Mouse (Mus musculus) embryonic facial prominence, embryonic 12.5 days (tissue): ENCODE results near the gene Dock4. TPM values are rescaled to one million over a fixed set of nuclear protein-coding genes. Genes with fewer than 3 reads are reported as not detected.
A peak's percentile ranks its signal among the peaks of the same experiment; 100 is the strongest.

Experiments
- ATAC-seq: fragments of 200-750 bp; cut with Nextera tagmentation; 2 replicates; pipeline ENCODE4 v1.8.0; 2017; ENCODE audit not compliant: insufficient number of reproducible peaks, insufficient read depth, low FRiP score, low TSS enrichment
- H3K27ac ChIP-seq: fragments of 300-500 bp; sonication (generic); 2 replicates; pipeline ENCODE4 v1.5.1; 2016; ENCODE audit warnings: mild to moderate bottlenecking
- H3K27me3 ChIP-seq: fragments of 300-500 bp; sonication (generic); 2 replicates; pipeline ENCODE4 v1.6.1; 2016; ENCODE audit warnings: mild to moderate bottlenecking, moderate library complexity
- H3K36me3 ChIP-seq: fragments of 300-500 bp; sonication (generic); 2 replicates; pipeline ENCODE4 v1.6.1; 2016; ENCODE audit warnings: mild to moderate bottlenecking
- H3K4me1 ChIP-seq: fragments of 300-500 bp; sonication (generic); 2 replicates; pipeline ENCODE4 v1.6.1; 2016
- H3K4me2 ChIP-seq: fragments of 300-500 bp; sonication (generic); replicated peaks from 2 replicates; pipeline ENCODE4 v1.6.1; 2016; ENCODE audit warnings: mild to moderate bottlenecking, moderate library complexity
- H3K4me3 ChIP-seq: fragments of 300-500 bp; sonication (generic); 2 replicates; pipeline ENCODE4 v1.5.1; 2016; ENCODE audit warnings: mild to moderate bottlenecking
- H3K9ac ChIP-seq: fragments of 300-500 bp; sonication (generic); 2 replicates; pipeline ENCODE4 v1.6.1; 2016; ENCODE audit warnings: mild to moderate bottlenecking, moderate library complexity
- H3K9me3 ChIP-seq: fragments of 300-500 bp; sonication (generic); 2 replicates; pipeline ENCODE4 v1.6.1; 2016; ENCODE audit warnings: mild to moderate bottlenecking, moderate library complexity
- WGBS: fragments of 180-500 bp; shearing (Covaris S2); methylation state at CpG from one replicate; pipeline ENCODE4 v1.1.7; 2016; 5-methylcytosine and 5-hydroxymethylcytosine counted together
- polyA plus RNA-seq: library from polyadenylated mRNA; unstranded; fragments of >200 nt; fragmentation: Nextera tagmentation; extraction: Ambion mirVana; gene quantifications from 2 replicates; pipeline ENCODE4 v1.2.1, GENCODE M21; 2016

The Dock4 gene
- polyA plus RNA-seq, 1 experiment from 2014 or later, result 24.5 TPM

- no peaks in the 10 kb centered on the region for H3K9me3 ChIP-seq
- no peak for ATAC-seq
- no peaks in the 10 kb centered on the region for H3K27me3 ChIP-seq
- no peak overlapping the region for H3K9ac ChIP-seq
- peaks cover 24% of the 10 kb centered on the region for H3K4me1 ChIP-seq
- WGBS, result 75% methylated on average over 7 of the region's 7 CpGs
- H3K27ac ChIP-seq, result no peak overlapping the region
- H3K4me3 ChIP-seq, result no peak overlapping the region
- no peaks in the 10 kb centered on the region for H3K36me3 ChIP-seq
- no peak overlapping the region for H3K4me2 ChIP-seq
Observed at GRCm38 (mm10) chr12:40498250-40498671, 52.5 kb downstream of the Dock4 start.

GRCm38 (mm10) chr12:40498928-40499626, 53.3 kb downstream of the Dock4 start:
- Histone ChIP-seq H3K9me3 (no peaks in the 10 kb centered on the region), H3K27me3 (no peaks in the 10 kb centered on the region), H3K27ac (no peak overlapping the region), H3K4me3 (no peak overlapping the region), H3K36me3 (no peaks in the 10 kb centered on the region), H3K4me1 (peaks cover 22% of the 10 kb centered on the region), H3K9ac (no peak overlapping the region), H3K4me2 (no peak overlapping the region)
- no peak for ATAC-seq
- WGBS, result 66% methylated on average over 15 of the region's 15 CpGs

GRCm38 (mm10) chr12:40499627-40500329, 54.0 kb downstream of the Dock4 start:
- Histone ChIP-seq H3K9me3 (no peaks in the 10 kb centered on the region), H3K4me1 (peaks cover 18% of the 10 kb centered on the region), H3K27ac (no peak overlapping the region), H3K36me3 (no peaks in the 10 kb centered on the region), H3K4me3 (no peak overlapping the region), H3K27me3 (no peaks in the 10 kb centered on the region), H3K4me2 (no peak overlapping the region), H3K9ac (no peak overlapping the region)
- WGBS, result 45% methylated on average over 5 of the region's 5 CpGs
- ATAC-seq, result no peak

GRCm38 (mm10) chr12:40501141-40501540, 55.4 kb downstream of the Dock4 start:
- no peak overlapping the region for H3K4me2 ChIP-seq
- no peaks in the 10 kb centered on the region for H3K36me3 ChIP-seq
- H3K9ac ChIP-seq, result no peak overlapping the region
- peaks cover 17% of the 10 kb centered on the region for H3K4me1 ChIP-seq
- no peak for ATAC-seq
- no peaks in the 10 kb centered on the region for H3K27me3 ChIP-seq
- H3K9me3 ChIP-seq, result no peaks in the 10 kb centered on the region
- WGBS, result 52% methylated on average over 1 of the region's 1 CpGs
- no peak overlapping the region for H3K4me3 ChIP-seq
- no peak overlapping the region for H3K27ac ChIP-seq

- H3K27me3 ChIP-seq, result no peaks in the 10 kb centered on the region
- H3K4me2 ChIP-seq, result no peak overlapping the region
- ATAC-seq, result no peak
- no peak overlapping the region for H3K27ac ChIP-seq
- no peak overlapping the region for H3K4me3 ChIP-seq
- H3K4me1 ChIP-seq, result peaks cover 13% of the 10 kb centered on the region
- no peaks in the 10 kb centered on the region for H3K9me3 ChIP-seq
- no peak overlapping the region for H3K9ac ChIP-seq
- H3K36me3 ChIP-seq, result no peaks in the 10 kb centered on the region
- 65% methylated on average over 3 of the region's 3 CpGs for WGBS
Observed at GRCm38 (mm10) chr12:40503520-40503919, 57.8 kb downstream of the Dock4 start.

- ATAC-seq, result no peak
- H3K4me1 ChIP-seq, result peaks cover 2% of the 10 kb centered on the region
- H3K9me3 ChIP-seq, result no peaks in the 10 kb centered on the region
- no peak overlapping the region for H3K4me3 ChIP-seq
- WGBS, result 78% methylated on average over 3 of the region's 3 CpGs
- no peaks in the 10 kb centered on the region for H3K36me3 ChIP-seq
- no peak overlapping the region for H3K27ac ChIP-seq
- no peak overlapping the region for H3K4me2 ChIP-seq
- H3K27me3 ChIP-seq, result no peaks in the 10 kb centered on the region
- H3K9ac ChIP-seq, result no peak overlapping the region
Observed at GRCm38 (mm10) chr12:40504687-40505086, 58.9 kb downstream of the Dock4 start.

GRCm38 (mm10) chr12:40507823-40508390, 62.2 kb downstream of the Dock4 start:
- H3K9ac ChIP-seq, result no peak overlapping the region
- no peaks in the 10 kb centered on the region for H3K9me3 ChIP-seq
- 0 out of 2 replicates have a peak, but pooled peaks have one; percentile 52 for ATAC-seq
- no peak overlapping the region for H3K27ac ChIP-seq
- no peak overlapping the region for H3K4me2 ChIP-seq
- no peaks in the 10 kb centered on the region for H3K27me3 ChIP-seq
- no peaks in the 10 kb centered on the region for H3K4me1 ChIP-seq
- 63% methylated on average over 4 of the region's 4 CpGs for WGBS
- no peak overlapping the region for H3K4me3 ChIP-seq
- H3K36me3 ChIP-seq, result no peaks in the 10 kb centered on the region

- Histone ChIP-seq H3K36me3 (no peaks in the 10 kb centered on the region), H3K4me2 (no peak overlapping the region), H3K9ac (no peak overlapping the region), H3K4me3 (no peak overlapping the region), H3K27ac (no peak overlapping the region), H3K9me3 (no peaks in the 10 kb centered on the region), H3K4me1 (no peaks in the 10 kb centered on the region), H3K27me3 (no peaks in the 10 kb centered on the region)
- 49% methylated on average over 8 of the region's 8 CpGs for WGBS
- no peak for ATAC-seq
Observed at GRCm38 (mm10) chr12:40508416-40508815, 62.7 kb downstream of the Dock4 start.

- Histone ChIP-seq H3K4me3 (no peak overlapping the region), H3K4me1 (peaks cover 9% of the 10 kb centered on the region; the same call in 1 of the 2 replicates), H3K9ac (no peak overlapping the region), H3K4me2 (no peak overlapping the region), H3K9me3 (no peaks in the 10 kb centered on the region), H3K27me3 (no peaks in the 10 kb centered on the region), H3K27ac (no peak overlapping the region), H3K36me3 (no peaks in the 10 kb centered on the region)
- 69% methylated on average over 8 of the region's 8 CpGs for whole genome bisulfite sequencing
- ATAC-seq, result no peak
Observed at GRCm38 (mm10) chr12:40511643-40512369, 66.1 kb downstream of the Dock4 start.

- 91% methylated on average over 2 of the region's 2 CpGs for WGBS
- H3K9me3 ChIP-seq, result no peaks in the 10 kb centered on the region
- no peak overlapping the region for H3K4me3 ChIP-seq
- peaks cover 9% of the 10 kb centered on the region; the same call in 1 of the 2 replicates for H3K4me1 ChIP-seq
- H3K27me3 ChIP-seq, result no peaks in the 10 kb centered on the region
- ATAC-seq, result no peak
- no peak overlapping the region for H3K27ac ChIP-seq
- H3K4me2 ChIP-seq, result no peak overlapping the region
- H3K36me3 ChIP-seq, result no peaks in the 10 kb centered on the region
- no peak overlapping the region for H3K9ac ChIP-seq
Observed at GRCm38 (mm10) chr12:40512370-40512693, 66.6 kb downstream of the Dock4 start.

GRCm38 (mm10) chr12:40512994-40513393, 67.2 kb downstream of the Dock4 start:
- H3K36me3 ChIP-seq, result no peaks in the 10 kb centered on the region
- WGBS, result 88% methylated on average over 7 of the region's 7 CpGs
- no peak overlapping the region for H3K27ac ChIP-seq
- H3K4me3 ChIP-seq, result no peak overlapping the region
- no peaks in the 10 kb centered on the region for H3K9me3 ChIP-seq
- ATAC-seq, result no peak
- no peak overlapping the region for H3K4me2 ChIP-seq
- H3K27me3 ChIP-seq, result no peaks in the 10 kb centered on the region
- peaks cover 9% of the 10 kb centered on the region; the same call in 1 of the 2 replicates for H3K4me1 ChIP-seq
- H3K9ac ChIP-seq, result no peak overlapping the region
